Mouse (Mus musculus) G1E (cell line): Measurements from ENCODE around the gene D630045J12Rik.

Experiments used
- CTCF ChIP-seq: IDR thresholded peaks from 2 replicates; pipeline ENCODE4 v1.5.1; 2012; ENCODE audit warnings: low read depth, low read length, inconsistent platforms, mixed read lengths
- TAL1 ChIP-seq: conservative IDR thresholded peaks from 2 replicates; pipeline ENCODE4 v1.6.1; 2012; ENCODE audit warnings: low read depth, low read length, inconsistent platforms, mixed read lengths

GRCm38 (mm10) chr6:38215448-38216110 is 38.2 kb downstream of the D630045J12Rik start:
- TF ChIP-seq CTCF (no peak), TAL1 (no peak)
